Mouse (Mus musculus) heart, postnatal 25 days (tissue): ENCODE measurements around the gene Zfp617. TPM values are rescaled to one million over a fixed set of nuclear protein-coding genes. Genes with fewer than 3 reads are reported as not detected.
"Not testable (repeated sequence)": the region's sequence is repeated elsewhere in the genome, so short reads cannot be mapped to it uniquely, and the experiment has no call there.

Experiments
- DNase-seq: peaks from one replicate; pipeline ENCODE4 v3.0.0; 2022; ENCODE audit warnings: low spot score
- intact Hi-C: fragments of 180-260 bp; cut with DNase I; formaldehyde crosslinking; loops from one replicate; pipeline ENCODE4 v1.15.1; 2025
- total RNA-seq, 2 experiments: library from RNA; stranded (reverse); gene quantifications; 2 replicates each; pipeline ENCODE4 v1.2.3; 2021

The Zfp617 gene
- total RNA-seq, result 10 to 100 TPM; 22.4 to 28.8 TPM

GRCm38 (mm10) chr8:71908309-71909261, at the start of gene Zfp617, which contains the start of gene Zfp882:
TSS of gene Zfp617 (plus strand) at chr8:71908635.
TSS of gene Zfp882 (plus strand) at chr8:71908608.
- intact Hi-C loops, result loop anchor here (1.0 to 5.0 kb wide), 2 partner anchors 15 to 64 kb away; no protein-coding TSS in a partner anchor
- peak; percentile 75 for DNase-seq

GRCm38 (mm10) chr8:71861551-71861950, 46.9 kb upstream of the Zfp617 start:
- intact Hi-C loops, DNase-seq: not testable (repeated sequence)

- DNase-seq, intact Hi-C loops: not testable (repeated sequence)
Measured at GRCm38 (mm10) chr8:71862038-71862437, 46.4 kb upstream of the Zfp617 start.

GRCm38 (mm10) chr8:71881618-71882274, 26.7 kb upstream of the Zfp617 start, which contains the start of gene Zfp709:
TSS of gene Zfp709 (plus strand) at chr8:71882019.
- peak; percentile 58 for DNase-seq
- intact Hi-C loops, result no loop called here

- DNase-seq, intact Hi-C loops: not testable (repeated sequence)
Measured at GRCm38 (mm10) chr8:71900666-71901065, 7.8 kb upstream of the Zfp617 start.

GRCm38 (mm10) chr8:71903084-71903483, 5.4 kb upstream of the Zfp617 start:
- intact Hi-C loops, DNase-seq: not testable (repeated sequence)

- intact Hi-C loops, result loop anchor here (5.0 kb wide), 1 partner anchor 65 kb away; no protein-coding TSS in a partner anchor
- DNase-seq, result no peak
Measured at GRCm38 (mm10) chr8:71906809-71907208, 1.6 kb upstream of the Zfp617 start.

- intact Hi-C loops, result loop anchor here (1.0 to 5.0 kb wide), 2 partner anchors 15 to 64 kb away; no protein-coding TSS in a partner anchor
Measured at GRCm38 (mm10) chr8:71907798-71908257, 607 bp upstream of the Zfp617 start.

GRCm38 (mm10) chr8:71912286-71912685, 3.9 kb downstream of the Zfp617 start:
- no peak for DNase-seq
- intact Hi-C loops, result no loop called here

More at GRCm38 (mm10) chr8:71907798-71908257, 607 bp upstream of the Zfp617 start:
- no peak for DNase-seq

- intact Hi-C loops, result loop anchor here (1.0 to 2.0 kb wide), 2 partner anchors 14 to 28 kb away; partner anchors contain the start of genes Zfp617, Zfp882 and Zfp961
- peak; percentile 94 for DNase-seq
Measured at GRCm38 (mm10) chr8:71922567-71923401, 14.3 kb downstream of the Zfp617 start.

GRCm38 (mm10) chr8:71925791-71926190, 17.4 kb downstream of the Zfp617 start:
- intact Hi-C loops, result loop anchor here (5.0 kb wide), 1 partner anchor 37 kb away; no protein-coding TSS in a partner anchor
- DNase-seq, result no peak

GRCm38 (mm10) chr8:71926551-71926950, 18.1 kb downstream of the Zfp617 start:
- DNase-seq, result no peak
- intact Hi-C loops, result loop anchor here (5.0 kb wide), 1 partner anchor 36 kb away; no protein-coding TSS in a partner anchor

- intact Hi-C loops, result loop anchor here (5.0 kb wide), 1 partner anchor 35 kb away; no protein-coding TSS in a partner anchor
- DNase-seq, result no peak
Measured at GRCm38 (mm10) chr8:71927779-71928178, 19.3 kb downstream of the Zfp617 start.

GRCm38 (mm10) chr8:71938037-71938436, 29.6 kb downstream of the Zfp617 start:
- DNase-seq, intact Hi-C loops: not testable (repeated sequence)

GRCm38 (mm10) chr8:71940293-71941208, 32.1 kb downstream of the Zfp617 start:
- no peak for DNase-seq
- intact Hi-C loops, result no loop called here

GRCm38 (mm10) chr8:71941776-71942175, 33.3 kb downstream of the Zfp617 start:
- intact Hi-C loops, result no loop called here

GRCm38 (mm10) chr8:71948624-71949023, 40.2 kb downstream of the Zfp617 start:
- intact Hi-C loops, result no loop called here

More at GRCm38 (mm10) chr8:71941776-71942175, 33.3 kb downstream of the Zfp617 start:
- DNase-seq, result no peak

More at GRCm38 (mm10) chr8:71948624-71949023, 40.2 kb downstream of the Zfp617 start:
- no peak for DNase-seq
